ENCODE assay signal across 14 mouse cellular contexts in genomic region chr9:61168931-61169330, GRCm38 (mm10).
DNase-seq lines count a peak whose midpoint lies in the region; ATAC-seq lines count a peak whose summit lies in the region.
"Had no signal": no experiment of that assay in that cellular context is flagged by ENCODE, and none has a peak within 500 bp of the region (broad histone marks: within the 10 kb centered on the region; RNA-seq: fewer than 3 reads in every experiment).

No protein-coding gene starts in this region.

- H3K9ac ChIP-seq in midbrain, embryonic 11.5 days (ENCODE audit: low read length) = no peak overlapping the region
- H3K9ac ChIP-seq: embryonic facial prominence, embryonic 15.5 days had no signal

- no peaks in the 10 kb centered on the region for H3K36me3 ChIP-seq in midbrain, embryonic 11.5 days (ENCODE audit: control insufficient read depth, insufficient read depth, low read length)
- no peaks in the 10 kb centered on the region for H3K36me3 ChIP-seq in midbrain, embryonic 10.5 days
- H3K36me3 ChIP-seq: embryonic facial prominence, embryonic 15.5 days had no signal

- no peaks in the 10 kb centered on the region for H3K9me3 ChIP-seq in midbrain, embryonic 11.5 days (ENCODE audit: control insufficient read depth, low read length)
- H3K9me3 ChIP-seq in midbrain, embryonic 10.5 days (replicated peaks) = no peaks in the 10 kb centered on the region
- H3K9me3 ChIP-seq: embryonic facial prominence, embryonic 15.5 days had no signal

- H3K4me1 ChIP-seq in midbrain, embryonic 11.5 days (ENCODE audit: control insufficient read depth, insufficient read depth, low read length) = peaks cover 13% of the 10 kb centered on the region
- H3K4me1 ChIP-seq in midbrain, embryonic 10.5 days = peaks cover 47% of the 10 kb centered on the region

- no peak overlapping the region for H3K4me3 ChIP-seq in midbrain, embryonic 11.5 days (ENCODE audit: low read depth, low read length)
- H3K4me3 ChIP-seq in midbrain, embryonic 10.5 days = no peak overlapping the region
- H3K4me3 ChIP-seq: embryonic facial prominence, embryonic 15.5 days had no signal

- no peak overlapping the region for H3K27ac ChIP-seq in midbrain, embryonic 11.5 days (ENCODE audit: low read depth, low read length)
- no peak overlapping the region for H3K27ac ChIP-seq in midbrain, embryonic 10.5 days (replicated peaks)
- H3K27ac ChIP-seq: embryonic facial prominence, embryonic 15.5 days had no signal

- no peak for ATAC-seq in CD4-positive, CD25-positive, alpha-beta regulatory T cell, adult 4 months
- ATAC-seq in midbrain, embryonic 11.5 days (ENCODE audit: low FRiP score) = no peak
- ATAC-seq: forebrain, embryonic 16.5 days had no signal

- no peak overlapping the region for H3K4me2 ChIP-seq in midbrain, embryonic 11.5 days
- H3K4me2 ChIP-seq: embryonic facial prominence, embryonic 15.5 days had no signal

- no peaks in the 10 kb centered on the region for H3K27me3 ChIP-seq in midbrain, embryonic 11.5 days (ENCODE audit: control insufficient read depth, insufficient read depth, low read length)
- peaks cover 26% of the 10 kb centered on the region for H3K27me3 ChIP-seq in midbrain, embryonic 10.5 days (ENCODE audit: low read depth, poor library complexity, severe bottlenecking)

- 90% methylated on average over 7 of the region's 7 CpGs for WGBS in midbrain, embryonic 11.5 days
- 88% methylated on average over 7 of the region's 7 CpGs for WGBS in midbrain, embryonic 10.5 days

- peak; percentile 23 for DNase-seq in CD4-positive, CD25-positive, alpha-beta regulatory T cell, adult 2 months (ENCODE audit: low read depth, low spot score)
- peak; percentile 21 for DNase-seq in midbrain, embryonic 11.5 days (ENCODE audit: low spot score, missing footprints)
- DNase-seq in midbrain, embryonic 10.5 days (ENCODE audit: low spot score) = no peak
- DNase-seq in naive thymus-derived CD4-positive, alpha-beta T cell, adult 2 months (ENCODE audit: low read depth) = peak; percentile 31
- DNase-seq in thymus, postnatal 25 days = peak; percentile 47
- DNase-seq in urinary bladder, adult 2 months (ENCODE audit: low spot score) = no peak
- no peak for DNase-seq in kidney, postnatal 4 days
- DNase-seq: heart, postnatal 36 days; lung, postnatal 10 days; midbrain, embryonic 14.5 days; right cerebral cortex, postnatal 25 days had no signal

Comparison
In these comparisons a context has a peak if more than half of its experiments do, and no peak if none do; other contexts are left out.
1. DNase-seq: peak in CD4-positive, CD25-positive, alpha-beta regulatory T cell, adult 2 months (single experiment), midbrain, embryonic 11.5 days (single experiment), naive thymus-derived CD4-positive, alpha-beta T cell, adult 2 months (single experiment) and thymus, postnatal 25 days (single experiment); none in midbrain, embryonic 10.5 days (single experiment), urinary bladder, adult 2 months (single experiment) and kidney, postnatal 4 days (0 of 2).